Mouse (Mus musculus): Measurements from ENCODE around the gene Fam187a. TPM values are rescaled to one million over a fixed set of nuclear protein-coding genes. Genes with fewer than 3 reads are reported as not detected.

Fam187a gene
- total RNA-seq, 1 experiment from 2014 or later = not detected

Other genes with a start within 250 kb of the Fam187a start
- not detected in 2 replicates for gene Meioc, start 221.5 kb upstream of the Fam187a start, total RNA-seq (2017)
- 19.6 and 29.4 TPM in 2 replicates for gene Ccdc43, start 187.4 kb upstream of the Fam187a start, total RNA-seq (2017)
- not detected in 2 replicates for gene Adam11, start 123.7 kb upstream of the Fam187a start, total RNA-seq (2017)
- not detected in 2 replicates for gene Gjc1, start 65.5 kb upstream of the Fam187a start, total RNA-seq (2017)
- gene Higd1b, start 49.3 kb upstream of the Fam187a start, total RNA-seq (2017) = not detected in 2 replicates
- 49.1 and 60.2 TPM in 2 replicates for gene Eftud2, start 4.2 kb upstream of the Fam187a start, total RNA-seq (2017)
- not detected in 2 replicates for gene Ccdc103, start 4.0 kb upstream of the Fam187a start, total RNA-seq (2017)
- gene Gfap, start 15.7 kb downstream of the Fam187a start, total RNA-seq (2017) = 0.37 TPM in 1 of 2 replicates, not detected in the other
- 0.37 TPM in 1 of 2 replicates, not detected in the other for gene Kif18b, start 40.0 kb downstream of the Fam187a start, total RNA-seq (2017)
- not detected in 2 replicates for gene C1ql1, start 61.5 kb downstream of the Fam187a start, total RNA-seq (2017)
- gene Nmt1, start 143.0 kb downstream of the Fam187a start, total RNA-seq (2017) = 29.8 and 30.0 TPM in 2 replicates
- 12.0 and 15.5 TPM in 2 replicates for gene Dcakd, start 143.2 kb downstream of the Fam187a start, total RNA-seq (2017)
- gene Plcd3, start 216.5 kb downstream of the Fam187a start, total RNA-seq (2017) = 0.12 and 0.61 TPM in 2 replicates
- 21.1 and 29.3 TPM in 2 replicates for gene Acbd4, start 216.5 kb downstream of the Fam187a start, total RNA-seq (2017)
- gene Hexim1, start 231.1 kb downstream of the Fam187a start, total RNA-seq (2017) = 103 and 105 TPM in 2 replicates
- gene Hexim2, start 247.3 kb downstream of the Fam187a start, total RNA-seq (2017) = 1.1 and 1.5 TPM in 2 replicates

Data from neutrophil, adult 5-6 weeks (primary cell).